Mouse (Mus musculus): ENCODE results near the gene Krtap10-10. TPM values are rescaled to one million over a fixed set of nuclear protein-coding genes. Genes with fewer than 3 reads are reported as not detected.

The Krtap10-10 gene
- polyA plus RNA-seq, 1 experiment from 2014 or later, result not detected

GRCm38 (mm10) chr10:77878985-77879384 lies 43.2 kb downstream of the Krtap10-10 start:
- no peaks in the 10 kb centered on the region for H3K4me1 ChIP-seq (ENCODE audit: control insufficient read depth, insufficient read depth, low read length)
- no peak overlapping the region for H3K27ac ChIP-seq (replicated peaks; ENCODE audit: low read depth, low read length)
- WGBS, result 58% methylated on average over 6 of the region's 6 CpGs
- H3K4me2 ChIP-seq (ENCODE audit: low read depth, low read length), result no peak overlapping the region
- ATAC-seq (replicated peaks; ENCODE audit: insufficient number of reproducible peaks, low FRiP score, low TSS enrichment, low read depth) (no peak), DNase-seq (ENCODE audit: low spot score) (peak; percentile 7)
- H3K9ac ChIP-seq (replicated peaks; ENCODE audit: low read length), result no peak overlapping the region
- no peaks in the 10 kb centered on the region for H3K36me3 ChIP-seq (replicated peaks; ENCODE audit: control insufficient read depth, insufficient read depth, low read depth, low read length)
- H3K27me3 ChIP-seq (ENCODE audit: control insufficient read depth, insufficient read depth, low read length), result no peaks in the 10 kb centered on the region
- H3K4me3 ChIP-seq (ENCODE audit: low read depth, low read length), result no peak overlapping the region
- no peaks in the 10 kb centered on the region for H3K9me3 ChIP-seq (replicated peaks; ENCODE audit: control insufficient read depth, low read length)

- H3K9ac ChIP-seq (replicated peaks; ENCODE audit: low read length), result no peak overlapping the region
- DNase-seq (ENCODE audit: low spot score), result no peak
- no peak overlapping the region for H3K27ac ChIP-seq (replicated peaks; ENCODE audit: low read depth, low read length)
- ATAC-seq (replicated peaks; ENCODE audit: insufficient number of reproducible peaks, low FRiP score, low TSS enrichment, low read depth), result no peak
- H3K36me3 ChIP-seq (replicated peaks; ENCODE audit: control insufficient read depth, insufficient read depth, low read depth, low read length), result no peaks in the 10 kb centered on the region
- no peak overlapping the region for H3K4me2 ChIP-seq (ENCODE audit: low read depth, low read length)
- H3K9me3 ChIP-seq (replicated peaks; ENCODE audit: control insufficient read depth, low read length), result no peaks in the 10 kb centered on the region
- 77% methylated on average over 3 of the region's 3 CpGs for WGBS
- no peaks in the 10 kb centered on the region for H3K4me1 ChIP-seq (ENCODE audit: control insufficient read depth, insufficient read depth, low read length)
- no peak overlapping the region for H3K4me3 ChIP-seq (ENCODE audit: low read depth, low read length)
- H3K27me3 ChIP-seq (ENCODE audit: control insufficient read depth, insufficient read depth, low read length), result no peaks in the 10 kb centered on the region
Observed at GRCm38 (mm10) chr10:77880305-77880704, 44.6 kb downstream of the Krtap10-10 start.

GRCm38 (mm10) chr10:77882553-77882952 lies 46.8 kb downstream of the Krtap10-10 start:
- no peak for ATAC-seq (replicated peaks; ENCODE audit: insufficient number of reproducible peaks, low FRiP score, low TSS enrichment, low read depth)
- no peaks in the 10 kb centered on the region for H3K36me3 ChIP-seq (replicated peaks; ENCODE audit: control insufficient read depth, insufficient read depth, low read depth, low read length)
- H3K27me3 ChIP-seq (ENCODE audit: control insufficient read depth, insufficient read depth, low read length), result no peaks in the 10 kb centered on the region
- no peaks in the 10 kb centered on the region for H3K4me1 ChIP-seq (ENCODE audit: control insufficient read depth, insufficient read depth, low read length)
- 81% methylated on average over 5 of the region's 5 CpGs for WGBS
- H3K27ac ChIP-seq (replicated peaks; ENCODE audit: low read depth, low read length), result no peak overlapping the region
- H3K4me3 ChIP-seq (ENCODE audit: low read depth, low read length), result no peak overlapping the region
- H3K9me3 ChIP-seq (replicated peaks; ENCODE audit: control insufficient read depth, low read length), result no peaks in the 10 kb centered on the region
- no peak overlapping the region for H3K4me2 ChIP-seq (ENCODE audit: low read depth, low read length)
- H3K9ac ChIP-seq (replicated peaks; ENCODE audit: low read length), result no peak overlapping the region
- DNase-seq (ENCODE audit: low spot score), result no peak

- ATAC-seq (replicated peaks; ENCODE audit: insufficient number of reproducible peaks, low FRiP score, low TSS enrichment, low read depth) (no peak), DNase-seq (ENCODE audit: low spot score) (peak; percentile 49)
- WGBS, result 52% methylated on average over 12 of the region's 12 CpGs
- Histone ChIP-seq H3K4me1 (ENCODE audit: control insufficient read depth, insufficient read depth, low read length) (no peaks in the 10 kb centered on the region), H3K36me3 (replicated peaks; ENCODE audit: control insufficient read depth, insufficient read depth, low read depth, low read length) (no peaks in the 10 kb centered on the region), H3K9ac (replicated peaks; ENCODE audit: low read length) (no peak overlapping the region), H3K27ac (replicated peaks; ENCODE audit: low read depth, low read length) (no peak overlapping the region), H3K4me2 (ENCODE audit: low read depth, low read length) (no peak overlapping the region), H3K4me3 (ENCODE audit: low read depth, low read length) (no peak overlapping the region), H3K9me3 (replicated peaks; ENCODE audit: control insufficient read depth, low read length) (no peaks in the 10 kb centered on the region), H3K27me3 (ENCODE audit: control insufficient read depth, insufficient read depth, low read length) (no peaks in the 10 kb centered on the region)
Observed at GRCm38 (mm10) chr10:77886007-77886747, 50.4 kb downstream of the Krtap10-10 start.

Other genes with a start within 250 kb of the Krtap10-10 start
- gene Sumo3, start 229.8 kb upstream of the Krtap10-10 start, polyA plus RNA-seq (2014; fragmentation: Nextera tagmentation; extraction: Ambion mirVana), result 382 and 410 TPM in 2 replicates
- 1.6 TPM in 1 of 2 replicates, not detected in the other for gene Gm49325, start 229.8 kb upstream of the Krtap10-10 start, polyA plus RNA-seq (2014; fragmentation: Nextera tagmentation; extraction: Ambion mirVana)
- gene Ube2g2, start 213.7 kb upstream of the Krtap10-10 start, polyA plus RNA-seq (2014; fragmentation: Nextera tagmentation; extraction: Ambion mirVana), result 41.2 and 44.1 TPM in 2 replicates
- 0.39 and 0.64 TPM in 2 replicates for gene Tspear, start 149.4 kb upstream of the Krtap10-10 start, polyA plus RNA-seq (2014; fragmentation: Nextera tagmentation; extraction: Ambion mirVana)
- not detected in 2 replicates for gene Gm19402, start 145.2 kb upstream of the Krtap10-10 start, polyA plus RNA-seq (2014; fragmentation: Nextera tagmentation; extraction: Ambion mirVana)
- not detected in 2 replicates for gene Gm9508, start 138.7 kb upstream of the Krtap10-10 start, polyA plus RNA-seq (2014; fragmentation: Nextera tagmentation; extraction: Ambion mirVana)
- gene Gm10272, start 129.3 kb upstream of the Krtap10-10 start, polyA plus RNA-seq (2014; fragmentation: Nextera tagmentation; extraction: Ambion mirVana), result not detected in 2 replicates
- not detected in 2 replicates for gene Gm10024, start 124.5 kb upstream of the Krtap10-10 start, polyA plus RNA-seq (2014; fragmentation: Nextera tagmentation; extraction: Ambion mirVana)
- gene Gm10142, start 120.1 kb upstream of the Krtap10-10 start, polyA plus RNA-seq (2014; fragmentation: Nextera tagmentation; extraction: Ambion mirVana), result not detected in 2 replicates
- not detected in 2 replicates for gene Krtap12-1, start 115.3 kb upstream of the Krtap10-10 start, polyA plus RNA-seq (2014; fragmentation: Nextera tagmentation; extraction: Ambion mirVana)
- not detected in 2 replicates for gene Gm10100, start 109.5 kb upstream of the Krtap10-10 start, polyA plus RNA-seq (2014; fragmentation: Nextera tagmentation; extraction: Ambion mirVana)
- gene Gm18596, start 93.3 kb upstream of the Krtap10-10 start, polyA plus RNA-seq (2014; fragmentation: Nextera tagmentation; extraction: Ambion mirVana), result not detected in 2 replicates
- not detected in 2 replicates for gene Gm9736, start 84.6 kb upstream of the Krtap10-10 start, polyA plus RNA-seq (2014; fragmentation: Nextera tagmentation; extraction: Ambion mirVana)
- gene Gm3233, start 76.3 kb upstream of the Krtap10-10 start, polyA plus RNA-seq (2014; fragmentation: Nextera tagmentation; extraction: Ambion mirVana), result not detected in 2 replicates
- not detected in 2 replicates for gene Gm3238, start 64.6 kb upstream of the Krtap10-10 start, polyA plus RNA-seq (2014; fragmentation: Nextera tagmentation; extraction: Ambion mirVana)
- not detected in 2 replicates for gene Gm7138, start 59.0 kb upstream of the Krtap10-10 start, polyA plus RNA-seq (2014; fragmentation: Nextera tagmentation; extraction: Ambion mirVana)
- not detected in 2 replicates for gene Gm3250, start 53.4 kb upstream of the Krtap10-10 start, polyA plus RNA-seq (2014; fragmentation: Nextera tagmentation; extraction: Ambion mirVana)
- gene Gm7137, start 47.7 kb upstream of the Krtap10-10 start, polyA plus RNA-seq (2014; fragmentation: Nextera tagmentation; extraction: Ambion mirVana), result not detected in 2 replicates
- not detected in 2 replicates for gene Gm9639, start 40.9 kb upstream of the Krtap10-10 start, polyA plus RNA-seq (2014; fragmentation: Nextera tagmentation; extraction: Ambion mirVana)
- not detected in 2 replicates for gene Gm19668, start 36.8 kb upstream of the Krtap10-10 start, polyA plus RNA-seq (2014; fragmentation: Nextera tagmentation; extraction: Ambion mirVana)
- gene Gm9507, start 24.1 kb upstream of the Krtap10-10 start, polyA plus RNA-seq (2014; fragmentation: Nextera tagmentation; extraction: Ambion mirVana), result not detected in 2 replicates
- gene Gm2696, start 21.3 kb upstream of the Krtap10-10 start, polyA plus RNA-seq (2014; fragmentation: Nextera tagmentation; extraction: Ambion mirVana), result not detected in 2 replicates
- gene Krtap10-4, start 8.9 kb upstream of the Krtap10-10 start, polyA plus RNA-seq (2014; fragmentation: Nextera tagmentation; extraction: Ambion mirVana), result not detected in 2 replicates
- gene Gm36176, start 10.9 kb downstream of the Krtap10-10 start, polyA plus RNA-seq (2014; fragmentation: Nextera tagmentation; extraction: Ambion mirVana), result not detected in 2 replicates
- gene Gm10318, start 16.9 kb downstream of the Krtap10-10 start, polyA plus RNA-seq (2014; fragmentation: Nextera tagmentation; extraction: Ambion mirVana), result not detected in 2 replicates
- not detected in 2 replicates for gene Gm3285, start 26.0 kb downstream of the Krtap10-10 start, polyA plus RNA-seq (2014; fragmentation: Nextera tagmentation; extraction: Ambion mirVana)
- 2.2 and 2.5 TPM in 2 replicates for gene Lrrc3, start 66.6 kb downstream of the Krtap10-10 start, polyA plus RNA-seq (2014; fragmentation: Nextera tagmentation; extraction: Ambion mirVana)
- gene Trpm2, start 134.6 kb downstream of the Krtap10-10 start, polyA plus RNA-seq (2014; fragmentation: Nextera tagmentation; extraction: Ambion mirVana), result 0.43 and 0.86 TPM in 2 replicates
- 25.8 and 27.9 TPM in 2 replicates for gene 1810043G02Rik, start 142.6 kb downstream of the Krtap10-10 start, polyA plus RNA-seq (2014; fragmentation: Nextera tagmentation; extraction: Ambion mirVana)
- 108 and 129 TPM in 2 replicates for gene Pfkl, start 174.1 kb downstream of the Krtap10-10 start, polyA plus RNA-seq (2014; fragmentation: Nextera tagmentation; extraction: Ambion mirVana)
- 0.20 TPM in 1 of 2 replicates, not detected in the other for gene Dnmt3l, start 206.0 kb downstream of the Krtap10-10 start, polyA plus RNA-seq (2014; fragmentation: Nextera tagmentation; extraction: Ambion mirVana)
- 0.11 TPM in 1 of 2 replicates, not detected in the other for gene Aire, start 207.7 kb downstream of the Krtap10-10 start, polyA plus RNA-seq (2014; fragmentation: Nextera tagmentation; extraction: Ambion mirVana)
- gene Icosl, start 233.4 kb downstream of the Krtap10-10 start, polyA plus RNA-seq (2014; fragmentation: Nextera tagmentation; extraction: Ambion mirVana), result 2.1 and 2.4 TPM in 2 replicates

Data from embryonic facial prominence, embryonic 11.5 days (tissue).